Mouse (Mus musculus): ENCODE results near the gene Pdpk1. TPM values are rescaled to one million over a fixed set of nuclear protein-coding genes. Genes with fewer than 3 reads are reported as not detected.

The Pdpk1 gene
- polyA plus RNA-seq, 1 experiment from 2014 or later, result 32.9 TPM

GRCm38 (mm10) chr17:24084593-24084992, 66.1 kb downstream of the Pdpk1 start:
- DNase-seq (ENCODE audit: low spot score), result no peak
- WGBS, result 58% methylated on average over 1 of the region's 1 CpGs
- Histone ChIP-seq H3K27me3 (ENCODE audit: insufficient read depth, poor library complexity, severe bottlenecking) (no peaks in the 10 kb centered on the region), H3K4me3 (no peak overlapping the region), H3K36me3 (peaks cover 61% of the 10 kb centered on the region), H3K9me3 (no peaks in the 10 kb centered on the region), H3K27ac (no peak overlapping the region), H3K4me1 (replicated peaks) (no peaks in the 10 kb centered on the region)

GRCm38 (mm10) chr17:24077101-24077500, 73.6 kb downstream of the Pdpk1 start:
- 90% methylated on average over 2 of the region's 2 CpGs for WGBS
- peaks cover 39% of the 10 kb centered on the region for H3K36me3 ChIP-seq
- no peaks in the 10 kb centered on the region for H3K9me3 ChIP-seq
- H3K27ac ChIP-seq, result no peak overlapping the region
- H3K4me1 ChIP-seq (replicated peaks), result peaks cover 6% of the 10 kb centered on the region
- no peaks in the 10 kb centered on the region for H3K27me3 ChIP-seq (ENCODE audit: insufficient read depth, poor library complexity, severe bottlenecking)
- DNase-seq (ENCODE audit: low spot score), result no peak
- H3K4me3 ChIP-seq, result no peak overlapping the region

- H3K9me3 ChIP-seq, result no peaks in the 10 kb centered on the region
- H3K27me3 ChIP-seq (ENCODE audit: insufficient read depth, poor library complexity, severe bottlenecking), result no peaks in the 10 kb centered on the region
- H3K4me3 ChIP-seq, result peak within 1 kb of the TSS; percentile 82
- peaks cover 15% of the 10 kb centered on the region for H3K4me1 ChIP-seq (replicated peaks)
- peak within 1 kb of the TSS; percentile 96 for H3K27ac ChIP-seq
- peaks cover 31% of the 10 kb centered on the region for H3K36me3 ChIP-seq
- under 1% methylated on average over 62 of the region's 62 CpGs for WGBS
- DNase-seq (ENCODE audit: low spot score), result peak; percentile 97
These were observed 77.6 kb downstream of the Pdpk1 start, which contains the start of gene Kctd5 for GRCm38 (mm10) chr17:24072919-24073696. Gene Kctd5, minus strand, starts transcription at chr17:24073485.

- H3K4me3 ChIP-seq, result no peak overlapping the region
- H3K27ac ChIP-seq, result no peak overlapping the region
- peaks cover 15% of the 10 kb centered on the region for H3K4me1 ChIP-seq (replicated peaks)
- no peaks in the 10 kb centered on the region for H3K27me3 ChIP-seq (ENCODE audit: insufficient read depth, poor library complexity, severe bottlenecking)
- H3K9me3 ChIP-seq, result no peaks in the 10 kb centered on the region
- WGBS, result 90% methylated on average over 3 of the region's 3 CpGs
- peaks cover 47% of the 10 kb centered on the region for H3K36me3 ChIP-seq
- no peak for DNase-seq (ENCODE audit: low spot score)
These were observed 81.2 kb downstream of the Pdpk1 start for GRCm38 (mm10) chr17:24069531-24069930.

GRCm38 (mm10) chr17:24068271-24068670, 82.5 kb downstream of the Pdpk1 start:
- H3K27me3 ChIP-seq (ENCODE audit: insufficient read depth, poor library complexity, severe bottlenecking), result no peaks in the 10 kb centered on the region
- no peak overlapping the region for H3K27ac ChIP-seq
- peaks cover 15% of the 10 kb centered on the region for H3K4me1 ChIP-seq (replicated peaks)
- no peaks in the 10 kb centered on the region for H3K9me3 ChIP-seq
- no peak overlapping the region for H3K4me3 ChIP-seq
- 91% methylated on average over 5 of the region's 5 CpGs for WGBS
- DNase-seq (ENCODE audit: low spot score), result no peak
- peaks cover 58% of the 10 kb centered on the region for H3K36me3 ChIP-seq

GRCm38 (mm10) chr17:24062459-24063155, 88.1 kb downstream of the Pdpk1 start:
- no peak for DNase-seq (ENCODE audit: low spot score)
- Histone ChIP-seq H3K27ac (no peak overlapping the region), H3K9me3 (no peaks in the 10 kb centered on the region), H3K4me3 (no peak overlapping the region), H3K4me1 (replicated peaks) (no peaks in the 10 kb centered on the region), H3K36me3 (peaks cover 85% of the 10 kb centered on the region), H3K27me3 (ENCODE audit: insufficient read depth, poor library complexity, severe bottlenecking) (no peaks in the 10 kb centered on the region)
- WGBS, result 78% methylated on average over 4 of the region's 4 CpGs

GRCm38 (mm10) chr17:24057730-24058245, 92.9 kb downstream of the Pdpk1 start:
- Histone ChIP-seq H3K9me3 (no peaks in the 10 kb centered on the region), H3K36me3 (peaks cover 93% of the 10 kb centered on the region), H3K4me3 (no peak overlapping the region), H3K27me3 (ENCODE audit: insufficient read depth, poor library complexity, severe bottlenecking) (no peaks in the 10 kb centered on the region), H3K4me1 (replicated peaks) (no peaks in the 10 kb centered on the region), H3K27ac (no peak overlapping the region)
- 94% methylated on average over 5 of the region's 5 CpGs for WGBS
- no peak for DNase-seq (ENCODE audit: low spot score)

GRCm38 (mm10) chr17:24056636-24057625, 93.8 kb downstream of the Pdpk1 start:
- Histone ChIP-seq H3K4me3 (no peak overlapping the region), H3K36me3 (peaks cover 95% of the 10 kb centered on the region), H3K27ac (no peak overlapping the region), H3K4me1 (replicated peaks) (no peaks in the 10 kb centered on the region), H3K27me3 (ENCODE audit: insufficient read depth, poor library complexity, severe bottlenecking) (no peaks in the 10 kb centered on the region), H3K9me3 (no peaks in the 10 kb centered on the region)
- no peak for DNase-seq (ENCODE audit: low spot score)
- WGBS, result 94% methylated on average over 14 of the region's 14 CpGs

GRCm38 (mm10) chr17:24049008-24049407, 101.7 kb downstream of the Pdpk1 start:
- no peaks in the 10 kb centered on the region for H3K27me3 ChIP-seq (ENCODE audit: insufficient read depth, poor library complexity, severe bottlenecking)
- H3K27ac ChIP-seq, result no peak overlapping the region
- DNase-seq (ENCODE audit: low spot score), result no peak
- peaks cover 77% of the 10 kb centered on the region for H3K36me3 ChIP-seq
- H3K4me1 ChIP-seq (replicated peaks), result no peaks in the 10 kb centered on the region
- no peak overlapping the region for H3K4me3 ChIP-seq
- WGBS, result 93% methylated on average over 8 of the region's 8 CpGs
- H3K9me3 ChIP-seq, result no peaks in the 10 kb centered on the region

- 89% methylated on average over 5 of the region's 5 CpGs for WGBS
- Histone ChIP-seq H3K27ac (no peak overlapping the region), H3K27me3 (ENCODE audit: insufficient read depth, poor library complexity, severe bottlenecking) (no peaks in the 10 kb centered on the region), H3K4me1 (replicated peaks) (no peaks in the 10 kb centered on the region), H3K36me3 (peaks cover 67% of the 10 kb centered on the region), H3K9me3 (no peaks in the 10 kb centered on the region), H3K4me3 (no peak overlapping the region)
- no peak for DNase-seq (ENCODE audit: low spot score)
These were observed 102.7 kb downstream of the Pdpk1 start for GRCm38 (mm10) chr17:24048053-24048452.

- Histone ChIP-seq H3K4me1 (replicated peaks) (no peaks in the 10 kb centered on the region), H3K27me3 (ENCODE audit: insufficient read depth, poor library complexity, severe bottlenecking) (no peaks in the 10 kb centered on the region), H3K27ac (no peak overlapping the region), H3K9me3 (no peaks in the 10 kb centered on the region), H3K4me3 (no peak overlapping the region), H3K36me3 (peaks cover 48% of the 10 kb centered on the region)
- WGBS, result 40% methylated on average over 5 of the region's 5 CpGs
- no peak for DNase-seq (ENCODE audit: low spot score)
These were observed 104.7 kb downstream of the Pdpk1 start for GRCm38 (mm10) chr17:24046026-24046425.

GRCm38 (mm10) chr17:24045608-24046007, 105.1 kb downstream of the Pdpk1 start:
- Histone ChIP-seq H3K27me3 (ENCODE audit: insufficient read depth, poor library complexity, severe bottlenecking) (no peaks in the 10 kb centered on the region), H3K27ac (no peak overlapping the region), H3K9me3 (no peaks in the 10 kb centered on the region), H3K36me3 (peaks cover 44% of the 10 kb centered on the region), H3K4me1 (replicated peaks) (no peaks in the 10 kb centered on the region), H3K4me3 (no peak overlapping the region)
- WGBS, result 78% methylated on average over 10 of the region's 10 CpGs
- DNase-seq (ENCODE audit: low spot score), result no peak

Data from hindbrain, embryonic 10.5 days (tissue).